Mouse (Mus musculus): ENCODE results near the gene Zc3h4. TPM values are rescaled to one million over a fixed set of nuclear protein-coding genes. Genes with fewer than 3 reads are reported as not detected.
A peak's percentile ranks its signal among the peaks of the same experiment; 100 is the strongest.

The Zc3h4 gene
- polyA plus RNA-seq, 1 experiment from 2014 or later, result 12.9 TPM

DNA sequence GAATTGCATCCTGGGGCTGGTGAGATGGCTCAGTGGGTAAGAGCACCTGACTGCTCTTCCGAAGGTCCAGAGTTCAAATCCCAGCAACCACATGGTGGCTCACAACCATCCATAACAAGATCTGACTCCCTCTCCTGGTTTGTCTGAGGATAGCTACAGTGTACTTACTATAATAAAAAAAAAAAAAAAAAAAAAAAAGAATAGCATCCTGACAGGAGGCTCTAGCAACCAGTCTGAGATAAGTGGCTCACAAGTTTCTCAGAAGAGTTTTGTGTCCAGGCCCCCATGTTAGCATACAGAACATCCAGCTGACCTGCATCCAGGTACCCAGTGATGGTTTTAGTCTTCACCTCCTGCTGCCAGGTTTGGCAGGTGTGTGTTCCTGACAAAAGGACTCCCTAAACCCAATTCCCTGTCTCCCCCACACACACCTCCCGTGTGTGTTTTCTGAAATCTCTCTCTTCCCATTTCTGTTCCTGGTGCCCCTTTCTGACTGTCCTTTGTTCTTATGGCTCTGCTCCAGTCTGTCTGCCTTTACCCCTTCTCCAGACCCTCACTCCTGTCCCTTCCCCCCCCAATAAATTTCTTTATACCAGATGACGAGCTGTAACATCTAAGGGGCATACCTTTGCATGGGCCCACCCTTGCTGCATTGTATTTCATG lies 2.2 kb upstream of the Zc3h4 start:
- Histone ChIP-seq H3K4me3 (ENCODE audit: low read depth, low read length) (peak overlapping the region; percentile 91), H3K27me3 (replicated peaks; ENCODE audit: control insufficient read depth, insufficient read depth, low read length) (no peaks in the 10 kb centered on the region), H3K27ac (ENCODE audit: low read depth, low read length) (peak overlapping the region; percentile 100), H3K9me3 (ENCODE audit: control insufficient read depth) (no peaks in the 10 kb centered on the region), H3K4me1 (replicated peaks; ENCODE audit: control insufficient read depth, insufficient read depth, low read length) (peaks cover 6% of the 10 kb centered on the region; the same call in 1 of the 2 replicates), H3K36me3 (ENCODE audit: control insufficient read depth, insufficient read depth) (no peaks in the 10 kb centered on the region), H3K9ac (ENCODE audit: low read depth, low read length) (peak overlapping the region; percentile 100), H3K4me2 (replicated peaks; ENCODE audit: low read depth) (peak overlapping the region; percentile 71)
- 54% methylated on average over 3 of the region's 3 CpGs for WGBS
- no peak for ATAC-seq
- peak; percentile 43 for TF ChIP-seq CTCF (IDR thresholded peaks at IDR 0.05; ENCODE audit: low read depth)

DNA sequence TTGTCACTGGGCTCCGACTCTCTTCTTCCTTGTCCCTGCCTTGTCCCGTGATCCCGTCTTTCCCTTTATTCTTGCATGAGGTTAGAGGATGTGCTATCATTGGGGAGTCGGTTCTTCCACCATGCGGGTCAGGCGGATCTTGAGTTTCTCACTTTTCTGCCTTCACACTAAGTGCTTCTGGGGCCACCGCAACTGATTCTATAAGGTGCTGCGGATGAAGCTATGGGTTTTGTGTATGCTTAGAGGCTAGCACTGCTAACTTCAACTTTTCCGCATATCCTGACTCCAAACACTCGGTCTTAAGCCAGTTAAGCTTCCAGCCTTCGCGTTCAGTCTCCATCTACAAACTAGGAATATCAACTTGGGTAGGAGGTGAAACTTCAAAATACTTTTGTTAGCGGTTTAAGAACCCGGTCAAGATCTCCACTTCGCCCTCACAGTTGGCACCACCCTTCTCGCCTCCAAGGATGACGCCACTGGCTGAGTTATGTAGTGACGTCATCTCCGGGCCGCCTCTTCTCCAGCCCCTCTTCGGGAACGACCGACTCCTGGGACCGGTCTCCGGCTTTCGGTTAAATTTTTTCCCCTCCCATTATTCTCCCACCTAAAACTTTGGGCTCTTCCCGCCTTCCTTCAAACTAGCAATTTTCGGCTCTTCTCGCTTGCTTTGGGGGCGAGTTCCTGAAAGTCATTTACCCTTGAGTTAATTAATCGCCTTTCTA lies 1.5 kb upstream of the Zc3h4 start:
- WGBS, result under 1% methylated on average over 31 of the region's 31 CpGs
- peak overlapping the region; percentile 100 for H3K9ac ChIP-seq (ENCODE audit: low read depth, low read length)
- peak; percentile 71 for ATAC-seq
- TF ChIP-seq CTCF (IDR thresholded peaks at IDR 0.05; ENCODE audit: low read depth), result no peak
- peaks cover 7% of the 10 kb centered on the region; the same call in 1 of the 2 replicates for H3K4me1 ChIP-seq (replicated peaks; ENCODE audit: control insufficient read depth, insufficient read depth, low read length)
- H3K36me3 ChIP-seq (ENCODE audit: control insufficient read depth, insufficient read depth), result no peaks in the 10 kb centered on the region
- H3K27ac ChIP-seq (ENCODE audit: low read depth, low read length), result peak overlapping the region; percentile 100
- no peaks in the 10 kb centered on the region for H3K9me3 ChIP-seq (ENCODE audit: control insufficient read depth)
- H3K27me3 ChIP-seq (replicated peaks; ENCODE audit: control insufficient read depth, insufficient read depth, low read length), result no peaks in the 10 kb centered on the region
- H3K4me2 ChIP-seq (replicated peaks; ENCODE audit: low read depth), result peak overlapping the region; percentile 71
- peak overlapping the region; percentile 91 for H3K4me3 ChIP-seq (ENCODE audit: low read depth, low read length)

DNA sequence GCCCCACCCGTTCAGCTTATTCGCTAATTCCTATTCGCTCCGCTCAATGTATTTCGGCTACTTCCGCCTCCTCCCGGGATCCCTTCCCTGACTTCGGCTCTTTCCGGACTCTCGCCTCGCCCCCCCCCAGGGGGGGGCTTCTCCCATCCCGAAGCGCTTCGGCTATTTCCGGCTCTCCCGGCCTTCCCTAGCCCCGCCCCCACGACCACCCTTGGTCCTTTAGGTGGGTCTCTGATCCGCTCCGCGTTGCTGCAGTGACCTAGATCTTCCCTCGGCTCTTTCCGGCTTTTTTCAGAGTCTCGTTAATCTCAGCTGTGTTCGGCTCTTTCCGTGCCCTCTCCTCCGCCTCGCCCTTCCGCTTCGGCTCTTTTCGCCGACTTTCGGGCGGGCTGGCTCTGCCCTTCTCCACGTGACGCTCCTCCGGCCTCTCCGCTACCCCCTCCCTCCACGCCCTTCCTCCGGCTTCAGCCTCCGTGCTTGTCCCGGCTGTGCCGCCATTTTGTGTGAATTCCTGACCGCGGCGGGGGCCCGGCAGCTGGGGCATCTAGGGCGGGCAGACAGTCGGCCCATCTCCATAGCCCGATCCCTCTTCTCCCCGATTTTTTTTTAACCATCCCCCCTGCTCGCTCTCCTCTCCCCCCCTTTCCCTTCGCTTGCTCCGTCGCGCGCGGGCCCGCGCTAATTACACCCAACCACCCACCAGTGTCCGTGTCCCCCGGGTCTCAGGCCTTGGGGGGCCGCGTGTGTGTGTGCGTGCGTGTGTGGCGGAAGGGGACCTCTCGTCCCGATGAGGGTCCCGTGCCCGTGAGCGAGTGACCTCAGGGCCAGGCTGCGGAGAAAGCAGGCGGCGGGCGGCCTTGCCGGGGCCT lies 656 bp upstream of the Zc3h4 start:
- TF ChIP-seq CTCF (IDR thresholded peaks at IDR 0.05; ENCODE audit: low read depth), result no peak
- Histone ChIP-seq H3K9ac (ENCODE audit: low read depth, low read length) (peak overlapping the region; percentile 100), H3K9me3 (ENCODE audit: control insufficient read depth) (no peaks in the 10 kb centered on the region), H3K36me3 (ENCODE audit: control insufficient read depth, insufficient read depth) (no peaks in the 10 kb centered on the region), H3K27ac (ENCODE audit: low read depth, low read length) (peak overlapping the region; percentile 100), H3K27me3 (replicated peaks; ENCODE audit: control insufficient read depth, insufficient read depth, low read length) (no peaks in the 10 kb centered on the region), H3K4me2 (replicated peaks; ENCODE audit: low read depth) (peak overlapping the region; percentile 71), H3K4me3 (ENCODE audit: low read depth, low read length) (peak overlapping the region; percentile 91), H3K4me1 (replicated peaks; ENCODE audit: control insufficient read depth, insufficient read depth, low read length) (peaks cover 15% of the 10 kb centered on the region; the same call in 1 of the 2 replicates)
- ATAC-seq, result peak; percentile 92
- under 1% methylated on average over 76 of the region's 77 CpGs for WGBS

DNA sequence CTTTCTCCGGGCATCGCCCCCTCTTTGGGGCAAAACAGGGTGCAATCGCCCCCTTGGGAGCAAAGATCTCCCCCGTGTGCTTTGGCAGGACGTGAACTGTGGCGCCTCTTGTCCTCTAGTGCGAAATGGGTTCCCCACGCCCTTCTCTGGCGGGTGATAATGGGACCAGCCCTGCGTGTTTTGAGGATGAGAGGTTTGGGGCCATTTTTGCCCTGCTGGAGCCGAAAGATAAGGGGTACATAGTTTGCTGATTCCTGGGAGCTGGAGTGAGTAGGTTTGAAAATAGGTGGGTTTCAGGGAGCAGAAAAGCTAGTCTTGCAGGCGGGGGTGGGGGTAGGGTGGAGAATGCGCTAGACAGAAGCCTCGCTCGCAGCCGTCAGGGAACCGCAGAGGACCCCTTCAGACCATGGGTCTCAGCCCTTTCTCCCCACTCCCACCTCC lies 1.3 kb downstream of the Zc3h4 start:
- Histone ChIP-seq H3K4me2 (replicated peaks; ENCODE audit: low read depth) (peak overlapping the region; percentile 71), H3K9me3 (ENCODE audit: control insufficient read depth) (no peaks in the 10 kb centered on the region), H3K4me3 (ENCODE audit: low read depth, low read length) (peak overlapping the region; percentile 91), H3K9ac (ENCODE audit: low read depth, low read length) (peak overlapping the region; percentile 100), H3K4me1 (replicated peaks; ENCODE audit: control insufficient read depth, insufficient read depth, low read length) (peaks cover 27% of the 10 kb centered on the region; the same call in 1 of the 2 replicates), H3K27ac (ENCODE audit: low read depth, low read length) (peak overlapping the region; percentile 100), H3K27me3 (replicated peaks; ENCODE audit: control insufficient read depth, insufficient read depth, low read length) (no peaks in the 10 kb centered on the region), H3K36me3 (ENCODE audit: control insufficient read depth, insufficient read depth) (no peaks in the 10 kb centered on the region)
- no peak for TF ChIP-seq CTCF (IDR thresholded peaks at IDR 0.05; ENCODE audit: low read depth)
- ATAC-seq, result no peak
- under 1% methylated on average over 17 of the region's 17 CpGs for WGBS

DNA sequence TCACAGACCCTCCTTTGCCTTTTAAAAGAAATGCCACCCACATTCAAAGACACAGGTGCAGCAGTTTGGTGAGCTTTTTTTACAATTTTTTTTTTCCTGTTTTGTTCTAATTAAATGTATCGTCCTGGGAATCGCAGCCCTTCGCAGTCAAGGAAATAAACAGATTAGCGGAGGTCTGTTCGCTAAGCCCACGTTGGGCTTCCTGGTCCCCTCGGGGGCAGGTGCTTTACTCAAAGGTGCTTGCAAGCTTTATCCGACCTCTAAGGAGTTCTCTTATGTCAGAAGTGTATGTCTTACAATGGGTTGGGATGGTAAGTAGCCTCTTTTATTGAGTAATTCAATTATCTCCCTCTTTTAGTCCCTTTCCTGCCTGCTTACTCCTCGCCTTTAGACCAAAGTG lies 1.7 kb downstream of the Zc3h4 start:
- no peaks in the 10 kb centered on the region for H3K27me3 ChIP-seq (replicated peaks; ENCODE audit: control insufficient read depth, insufficient read depth, low read length)
- TF ChIP-seq CTCF (IDR thresholded peaks at IDR 0.05; ENCODE audit: low read depth), result no peak
- peak overlapping the region; percentile 100 for H3K9ac ChIP-seq (ENCODE audit: low read depth, low read length)
- peak overlapping the region; percentile 71 for H3K4me2 ChIP-seq (replicated peaks; ENCODE audit: low read depth)
- peak overlapping the region; percentile 100 for H3K27ac ChIP-seq (ENCODE audit: low read depth, low read length)
- no peaks in the 10 kb centered on the region for H3K36me3 ChIP-seq (ENCODE audit: control insufficient read depth, insufficient read depth)
- no peaks in the 10 kb centered on the region for H3K9me3 ChIP-seq (ENCODE audit: control insufficient read depth)
- WGBS, result under 1% methylated on average over 9 of the region's 9 CpGs
- peaks cover 30% of the 10 kb centered on the region; the same call in 1 of the 2 replicates for H3K4me1 ChIP-seq (replicated peaks; ENCODE audit: control insufficient read depth, insufficient read depth, low read length)
- no peak for ATAC-seq
- H3K4me3 ChIP-seq (ENCODE audit: low read depth, low read length), result peak overlapping the region; percentile 91
